Mouse (Mus musculus): ENCODE measurements at regions not wholly inside any gene's neighbourhood (a gene's known extent, or its start where the extent isn't known, plus 50 kb on each side); places are given as distances from the start of the nearest gene placed in this dataset.

- intact Hi-C loops (cut with DNase I) = no loop called here
These were observed 65.7 kb downstream of the 4932429P05Rik start for GRCm38 (mm10) chrX:89817775-89818174.

More at GRCm38 (mm10) chrX:89817775-89818174, 65.7 kb downstream of the 4932429P05Rik start:
- DNase-seq (ENCODE audit: low spot score in 2 of 2) = peak in 1 of 2 experiments; percentile 17

All from left cerebral cortex, postnatal 14 days (tissue).